Mouse (Mus musculus) C2C12 (cell line): ENCODE measurements around the gene Jsrp1. TPM values are rescaled to one million over a fixed set of nuclear protein-coding genes. Genes with fewer than 3 reads are reported as not detected.

Experiments
- H3K27me3 ChIP-seq: one replicate; pipeline ENCODE4 v1.6.1; 2011; ENCODE audit not compliant: control insufficient read depth, insufficient read depth, insufficient read length
- H3K36me3 ChIP-seq: one replicate; pipeline ENCODE4 v1.6.1; 2011; ENCODE audit not compliant: control insufficient read depth, insufficient read depth
- H3K4me3 ChIP-seq: one replicate; pipeline ENCODE4 v1.5.1; 2011; ENCODE audit warnings: mild to moderate bottlenecking, control low read depth; ENCODE audit not compliant: poor library complexity, insufficient read depth, severe bottlenecking
- H3K79me2 ChIP-seq: one replicate; pipeline ENCODE4 v1.6.1; 2011; ENCODE audit not compliant: control insufficient read depth, insufficient read depth
- H3K79me3 ChIP-seq: one replicate; pipeline ENCODE4 v1.6.1; 2011; ENCODE audit warnings: low read depth, control low read depth
- H3ac ChIP-seq: one replicate; pipeline ENCODE3; 2011; ENCODE audit warnings: low read depth; ENCODE audit not compliant: control insufficient read depth, insufficient read length
- CEBPB ChIP-seq: IDR thresholded peaks from one replicate; pipeline ENCODE4 v1.6.1; 2011; ENCODE audit warnings: low read depth, mild to moderate bottlenecking, control low read depth, moderate library complexity
- CTCF ChIP-seq: IDR thresholded peaks from one replicate; pipeline ENCODE4 v1.5.1; 2011; ENCODE audit not compliant: control insufficient read depth, insufficient read depth, insufficient read length
- FOSL1 ChIP-seq: IDR thresholded peaks from one replicate; pipeline ENCODE4 v1.8.0; 2011; ENCODE audit warnings: mild to moderate bottlenecking, low read length; ENCODE audit not compliant: poor library complexity, insufficient read depth, severe bottlenecking
- MAX ChIP-seq: IDR thresholded peaks from one replicate; pipeline ENCODE4 v1.6.1; 2011; ENCODE audit warnings: mild to moderate bottlenecking, control low read depth
- MYOD1 ChIP-seq: IDR thresholded peaks from one replicate; pipeline ENCODE4 v1.6.1; 2011; ENCODE audit warnings: low read depth; ENCODE audit not compliant: control insufficient read depth, insufficient read length
- MYOG ChIP-seq: IDR thresholded peaks from one replicate; pipeline ENCODE4 v1.6.1; 2011; ENCODE audit not compliant: control insufficient read depth, insufficient read length; ENCODE audit errors: extremely low read depth
- USF1 ChIP-seq: IDR thresholded peaks from one replicate; pipeline ENCODE4 v1.6.1; 2011; ENCODE audit warnings: low read depth, mild to moderate bottlenecking, control low read depth, moderate library complexity
- polyA plus RNA-seq: library from polyadenylated mRNA; unstranded; fragments of >200 nt; fragmentation: generic; extraction: Trizol; gene quantifications from one replicate; pipeline ENCODE4 v1.2.1, GENCODE M21; 2012; ENCODE audit warnings: missing spikeins

Jsrp1 gene
- polyA plus RNA-seq, 1 experiment: 29.2 TPM

DNA sequence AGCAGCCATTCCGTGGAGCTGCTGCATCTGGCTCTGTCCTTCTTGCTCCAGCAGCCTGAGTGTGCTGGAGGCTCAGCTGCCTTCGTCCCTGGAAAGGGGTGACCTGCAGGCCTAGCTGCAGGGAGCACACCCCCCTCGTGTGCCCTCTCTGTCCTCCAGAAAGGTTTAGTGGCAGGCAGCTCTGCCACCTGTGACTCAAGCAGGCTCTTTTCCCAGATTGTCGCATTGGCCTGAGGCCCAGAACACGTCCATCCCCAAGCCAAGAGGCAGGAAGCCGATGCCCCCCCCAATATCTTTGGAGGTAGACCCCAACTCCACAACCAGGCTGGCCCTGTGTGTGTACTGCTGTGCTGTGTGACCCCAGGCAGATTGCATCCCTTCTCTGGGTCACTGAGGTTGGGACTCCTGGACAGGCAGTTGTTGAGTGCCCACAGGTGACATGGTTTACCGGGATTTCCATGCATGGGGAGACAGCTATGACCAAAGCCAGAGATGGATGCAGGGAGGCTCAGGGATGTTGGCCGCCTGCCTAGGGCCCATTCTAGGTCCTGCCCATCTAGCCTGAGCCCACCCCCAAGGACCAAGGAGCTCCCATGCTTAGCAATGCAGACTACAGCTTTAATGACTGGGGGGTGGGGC lies 31.9 kb upstream of the Jsrp1 start:
- H3K27me3 ChIP-seq: peaks cover 41% of the 10 kb centered on the region
- no peak for TF ChIP-seq MAX
- TF ChIP-seq CTCF: no peak
- TF ChIP-seq MYOG: no peak
- TF ChIP-seq FOSL1: no peak
- no peak for TF ChIP-seq CEBPB
- no peak for TF ChIP-seq MYOD1
- TF ChIP-seq USF1: no peak

DNA sequence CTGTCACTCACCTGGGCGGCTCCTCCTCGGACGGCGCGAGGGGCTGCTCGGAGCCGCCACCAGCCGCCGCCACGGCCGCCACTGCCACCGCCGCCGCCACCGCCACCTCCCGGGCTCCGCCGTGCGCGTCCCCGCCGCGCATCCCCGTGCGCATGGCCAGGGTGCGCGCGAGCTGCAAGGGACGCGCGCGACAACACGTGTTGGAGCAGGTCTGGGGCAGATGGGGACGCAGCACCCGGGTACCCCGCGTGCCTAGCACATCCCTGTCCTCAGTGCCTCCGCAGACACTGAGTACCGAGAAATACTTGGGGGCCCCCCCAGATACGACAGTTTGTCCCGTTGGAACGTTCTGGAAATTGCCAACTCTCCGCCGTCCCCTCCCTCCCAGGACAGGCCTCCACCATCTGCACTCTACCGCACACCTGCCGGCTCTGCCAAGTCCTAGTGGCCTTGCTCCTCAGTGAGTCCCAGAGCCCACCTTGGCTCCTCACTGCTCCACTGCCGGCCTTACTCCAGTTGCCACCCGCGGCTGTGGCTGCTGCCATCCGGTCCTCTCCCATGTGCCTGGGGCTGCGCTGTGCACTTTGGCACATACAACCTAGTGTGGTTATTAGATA lies 30.7 kb upstream of the Jsrp1 start, which contains the start of gene Lingo3:
Gene Lingo3 (minus strand): TSS at position 109 of the 617 bp plus-strand sequence.
- Histone ChIP-seq H3K36me3 (no peaks in the 10 kb centered on the region), H3K27me3 (peaks cover 41% of the 10 kb centered on the region), H3K4me3 (no peak within 1 kb of the TSS), H3K79me3 (no peaks in the 10 kb centered on the region), H3ac (no peak within 1 kb of the TSS), H3K79me2 (no peaks in the 10 kb centered on the region)
- TF ChIP-seq MYOG (no peak), FOSL1 (no peak), MYOD1 (no peak), MAX (no peak), CEBPB (no peak), CTCF (no peak), USF1 (no peak)

More for the DNA sequence above, 31.9 kb upstream of the Jsrp1 start:
- no peak overlapping the region for H3K4me3 ChIP-seq
- H3ac ChIP-seq: no peak overlapping the region
- no peaks in the 10 kb centered on the region for H3K79me3 ChIP-seq
- H3K79me2 ChIP-seq: no peaks in the 10 kb centered on the region
- no peaks in the 10 kb centered on the region for H3K36me3 ChIP-seq

DNA sequence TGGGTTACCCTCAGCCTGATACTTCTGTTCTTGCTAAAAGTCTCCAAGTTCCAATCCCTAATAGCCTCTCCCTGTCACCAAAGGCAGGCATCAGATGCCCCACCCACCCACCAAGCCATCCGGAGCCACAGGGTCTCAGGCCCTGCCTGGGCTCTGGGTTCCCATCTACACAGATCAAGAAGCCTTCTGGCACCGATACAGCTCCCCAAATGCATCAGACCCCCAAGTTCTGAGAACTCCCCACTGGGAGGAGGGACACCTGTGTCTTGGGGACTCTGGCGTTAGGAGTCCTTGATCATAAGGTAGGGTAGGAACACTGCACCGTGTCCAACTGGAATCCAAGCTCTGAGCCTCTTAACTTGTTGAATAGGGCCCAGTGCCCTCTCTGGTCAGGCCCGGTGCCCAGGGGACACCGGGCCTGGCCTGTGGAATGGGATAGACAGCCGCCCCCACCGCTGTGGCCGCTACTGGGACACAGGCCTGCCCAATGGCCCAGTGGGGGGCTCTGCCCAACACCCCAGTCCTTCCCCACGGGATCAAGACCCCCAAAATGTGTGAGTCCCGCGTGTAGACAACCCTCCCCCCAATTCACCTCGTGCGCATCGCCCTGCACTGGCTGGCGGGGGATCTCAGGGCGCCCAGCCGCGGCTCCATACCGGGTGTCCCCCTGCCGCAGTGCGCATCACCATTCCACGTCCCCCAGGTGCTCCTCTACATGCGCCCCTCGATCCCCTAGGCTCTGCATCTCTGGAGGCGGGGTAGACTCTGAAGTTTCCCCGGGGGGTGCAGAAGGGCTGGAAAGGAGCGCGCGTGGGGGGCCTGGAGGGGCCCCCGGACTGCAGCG lies 30.0 kb upstream of the Jsrp1 start:
- TF ChIP-seq MYOG (no peak), CEBPB (no peak), CTCF (no peak), USF1 (no peak), FOSL1 (no peak), MYOD1 (no peak), MAX (no peak)
- no peak overlapping the region for H3ac ChIP-seq
- H3K79me2 ChIP-seq: no peaks in the 10 kb centered on the region
- peaks cover 41% of the 10 kb centered on the region for H3K27me3 ChIP-seq
- H3K4me3 ChIP-seq: no peak overlapping the region
- no peaks in the 10 kb centered on the region for H3K79me3 ChIP-seq
- no peaks in the 10 kb centered on the region for H3K36me3 ChIP-seq

DNA sequence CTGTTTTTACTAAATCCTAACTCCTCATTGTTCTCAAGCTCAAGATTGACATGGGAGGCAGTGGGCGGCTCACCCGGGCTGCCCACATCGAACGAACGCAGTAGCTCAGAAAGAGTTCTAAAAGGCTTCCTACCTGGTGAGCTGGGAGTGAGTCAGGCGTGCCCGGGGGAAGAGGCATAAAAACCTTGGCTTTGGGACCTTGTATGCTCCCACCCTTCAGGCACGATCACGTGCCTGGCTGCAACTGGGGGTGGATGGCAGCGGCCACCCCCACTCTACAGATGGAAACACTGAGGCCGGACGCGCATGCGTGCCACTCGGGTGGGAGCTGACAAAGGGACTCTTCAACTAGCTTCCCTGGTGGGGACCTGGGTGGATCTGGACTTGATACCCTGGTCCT lies 29.0 kb upstream of the Jsrp1 start:
- no peaks in the 10 kb centered on the region for H3K79me3 ChIP-seq
- no peak overlapping the region for H3ac ChIP-seq
- TF ChIP-seq FOSL1 (no peak), MYOG (no peak), CEBPB (no peak), CTCF (no peak), MAX (no peak), USF1 (no peak), MYOD1 (no peak)
- H3K4me3 ChIP-seq: no peak overlapping the region
- no peaks in the 10 kb centered on the region for H3K79me2 ChIP-seq
- H3K27me3 ChIP-seq: peaks cover 41% of the 10 kb centered on the region
- H3K36me3 ChIP-seq: no peaks in the 10 kb centered on the region

DNA sequence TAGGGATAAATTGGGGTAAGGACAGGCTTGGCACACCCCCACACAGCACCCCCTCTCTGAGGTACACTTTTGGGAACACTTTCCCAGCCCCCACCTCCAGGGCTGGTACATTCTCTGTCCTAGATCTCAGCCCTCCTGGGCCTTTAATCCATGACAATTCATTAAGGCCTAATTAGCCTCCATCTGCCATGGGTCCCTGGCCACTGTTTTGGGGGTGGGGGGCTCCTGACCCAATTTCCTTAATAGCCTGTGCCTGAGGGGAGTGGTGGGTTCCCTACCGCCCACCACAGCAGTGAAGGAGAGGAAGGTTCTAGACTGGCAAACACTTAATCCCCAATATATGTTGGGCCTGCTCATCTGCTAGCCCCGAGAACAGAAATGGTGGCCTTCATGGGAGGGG lies 28.4 kb upstream of the Jsrp1 start:
- H3K79me2 ChIP-seq: no peaks in the 10 kb centered on the region
- no peak overlapping the region for H3K4me3 ChIP-seq
- no peaks in the 10 kb centered on the region for H3K79me3 ChIP-seq
- no peak overlapping the region for H3ac ChIP-seq
- TF ChIP-seq USF1: no peak
- TF ChIP-seq CTCF: no peak
- TF ChIP-seq FOSL1: no peak
- no peak for TF ChIP-seq MAX
- peaks cover 41% of the 10 kb centered on the region for H3K27me3 ChIP-seq
- H3K36me3 ChIP-seq: no peaks in the 10 kb centered on the region
